In genomic region chr13:103140051-103140450, GRCm38 (mm10) we compare ENCODE assay signal across 26 mouse cellular contexts.
DNase-seq lines count a peak whose midpoint lies in the region; ATAC-seq and TF ChIP-seq lines count a peak whose summit lies in the region.
"Had no signal": no experiment of that assay in that cellular context is flagged by ENCODE, and none has a peak within 500 bp of the region (broad histone marks: within the 10 kb centered on the region; RNA-seq: fewer than 3 reads in every experiment).

No protein-coding gene starts in this region.

- TF ChIP-seq CTCF in midbrain, postnatal 0 days (IDR thresholded peaks at IDR 0.05) = no peak
- no peak for TF ChIP-seq CTCF in C2C12 (IDR thresholded peaks at IDR 0.05; ENCODE audit: control insufficient read depth, insufficient read depth, insufficient read length)
- TF ChIP-seq CTCF in gastrocnemius, adult 2 months (IDR thresholded peaks at IDR 0.05) = no peak

- H3K4me1 ChIP-seq in midbrain, embryonic 11.5 days (ENCODE audit: control insufficient read depth, insufficient read depth, low read length) = no peaks in the 10 kb centered on the region
- H3K4me1 ChIP-seq in midbrain, postnatal 0 days (ENCODE audit: insufficient read depth, low read length) = no peaks in the 10 kb centered on the region
- H3K4me1 ChIP-seq: embryonic facial prominence, embryonic 13.5 days; embryonic facial prominence, embryonic 15.5 days; forebrain, embryonic 12.5 days had no signal

- no peaks in the 10 kb centered on the region for H3K9me3 ChIP-seq in midbrain, embryonic 11.5 days (ENCODE audit: control insufficient read depth, low read length)
- no peaks in the 10 kb centered on the region for H3K9me3 ChIP-seq in midbrain, postnatal 0 days (ENCODE audit: low read length)
- H3K9me3 ChIP-seq: embryonic facial prominence, embryonic 15.5 days; forebrain, embryonic 10.5 days; forebrain, embryonic 12.5 days had no signal

- no peaks in the 10 kb centered on the region for H3K79me3 ChIP-seq in C2C12 (ENCODE audit: low read depth)

- H3K9ac ChIP-seq in midbrain, embryonic 11.5 days (ENCODE audit: low read length) = no peak overlapping the region
- H3K9ac ChIP-seq in midbrain, postnatal 0 days (replicated peaks; ENCODE audit: low read length, poor library complexity, severe bottlenecking) = no peak overlapping the region
- H3K9ac ChIP-seq: embryonic facial prominence, embryonic 13.5 days; embryonic facial prominence, embryonic 15.5 days; forebrain, embryonic 12.5 days had no signal

- H3K4me2 ChIP-seq in midbrain, embryonic 11.5 days = no peak overlapping the region
- no peak overlapping the region for H3K4me2 ChIP-seq in midbrain, postnatal 0 days (ENCODE audit: low read depth, low read length, poor library complexity, severe bottlenecking)
- H3K4me2 ChIP-seq: embryonic facial prominence, embryonic 13.5 days; embryonic facial prominence, embryonic 15.5 days; forebrain, embryonic 12.5 days had no signal

- H3K27ac ChIP-seq in midbrain, embryonic 11.5 days (ENCODE audit: low read depth, low read length) = no peak overlapping the region
- H3K27ac ChIP-seq in midbrain, postnatal 0 days (ENCODE audit: low read depth, low read length) = no peak overlapping the region
- no peak overlapping the region for H3K27ac ChIP-seq in gastrocnemius, adult 2 months
- H3K27ac ChIP-seq: embryonic facial prominence, embryonic 13.5 days; embryonic facial prominence, embryonic 15.5 days; forebrain, embryonic 10.5 days; forebrain, embryonic 12.5 days had no signal

- no peak overlapping the region for H3ac ChIP-seq in C2C12 (ENCODE audit: control insufficient read depth, insufficient read length, low read depth)

- intact Hi-C loops in gastrocnemius, adult 2 months (cut with DNase I) = no loop called here

- no peaks in the 10 kb centered on the region for H3K36me3 ChIP-seq in midbrain, embryonic 11.5 days (ENCODE audit: control insufficient read depth, insufficient read depth, low read length)
- no peaks in the 10 kb centered on the region for H3K36me3 ChIP-seq in midbrain, postnatal 0 days (ENCODE audit: insufficient read depth, low read length)
- H3K36me3 ChIP-seq in C2C12 (ENCODE audit: control insufficient read depth, insufficient read depth) = no peaks in the 10 kb centered on the region
- H3K36me3 ChIP-seq: embryonic facial prominence, embryonic 13.5 days; embryonic facial prominence, embryonic 15.5 days; forebrain, embryonic 10.5 days; forebrain, embryonic 12.5 days had no signal

- H3K4me3 ChIP-seq in midbrain, embryonic 11.5 days (ENCODE audit: low read depth, low read length) = no peak overlapping the region
- no peak overlapping the region for H3K4me3 ChIP-seq in midbrain, postnatal 0 days (ENCODE audit: low read depth, low read length)
- no peak overlapping the region for H3K4me3 ChIP-seq in C2C12 (ENCODE audit: insufficient read depth, poor library complexity, severe bottlenecking)
- no peak overlapping the region for H3K4me3 ChIP-seq in gastrocnemius, adult 2 months
- H3K4me3 ChIP-seq: embryonic facial prominence, embryonic 13.5 days; embryonic facial prominence, embryonic 15.5 days; erythroblast, embryonic 14.5 days; forebrain, embryonic 10.5 days; forebrain, embryonic 12.5 days had no signal

- ATAC-seq in midbrain, embryonic 11.5 days (ENCODE audit: low FRiP score) = no peak
- ATAC-seq in midbrain, postnatal 0 days (ENCODE audit: low FRiP score) = no peak
- ATAC-seq: forebrain, embryonic 14.5 days; forebrain, embryonic 16.5 days had no signal

- no peaks in the 10 kb centered on the region for H3K27me3 ChIP-seq in midbrain, embryonic 11.5 days (ENCODE audit: control insufficient read depth, insufficient read depth, low read length)
- H3K27me3 ChIP-seq in midbrain, postnatal 0 days (ENCODE audit: insufficient read depth, low read length) = no peaks in the 10 kb centered on the region
- H3K27me3 ChIP-seq in C2C12 (ENCODE audit: control insufficient read depth, insufficient read depth, insufficient read length) = no peaks in the 10 kb centered on the region
- H3K27me3 ChIP-seq: embryonic facial prominence, embryonic 13.5 days; embryonic facial prominence, embryonic 15.5 days; forebrain, embryonic 12.5 days had no signal

- H3K79me2 ChIP-seq in C2C12 (ENCODE audit: control insufficient read depth, insufficient read depth) = no peaks in the 10 kb centered on the region

- peak; percentile 55 for DNase-seq in heart, adult 11 months
- no peak for DNase-seq in heart, adult 9 months (ENCODE audit: low spot score in 2 of 2)
- peak; percentile 44 for DNase-seq in midbrain, embryonic 11.5 days (ENCODE audit: low spot score, missing footprints)
- DNase-seq in midbrain, postnatal 0 days (ENCODE audit: low spot score) = no peak
- peak; percentile 54 for DNase-seq in 3134 (ENCODE audit: extremely low read depth, insufficient read length, low spot score)
- no peak for DNase-seq in layer of hippocampus, adult 8-10 months (ENCODE audit: low spot score in 2 of 2)
- DNase-seq in gastrocnemius, adult 2 months = no peak
- DNase-seq: adrenal gland, adult 2 months; adrenal gland, postnatal 10 days; adrenal gland, postnatal 25 days; B cell, adult 2 months; cerebellum, adult 11 months; cerebellum, adult 18-20 months; cerebellum, adult 8-10 months; cerebellum, adult 9-11 months; cerebellum, postnatal 14 days; cerebellum, postnatal 36 days; embryo, embryonic 11 days had no signal

- WGBS in midbrain, embryonic 11.5 days = 88% methylated on average over 13 of the region's 13 CpGs
- 92% methylated on average over 13 of the region's 13 CpGs for WGBS in midbrain, postnatal 0 days

TF ChIP-seq in C2C12, 6 proteins besides CTCF, POLR2A, EP300 and RAD21:
- peak; percentile 18 for TF ChIP-seq CEBPB (IDR thresholded peaks at IDR 0.05; ENCODE audit: low read depth)
- no peak for TF ChIP-seq MAX (IDR thresholded peaks at IDR 0.05)

Comparison
In these comparisons a context has a peak if more than half of its experiments do, and no peak if none do; other contexts are left out.
1. DNase-seq: peak in heart, adult 11 months (single experiment), midbrain, embryonic 11.5 days (single experiment) and 3134 (single experiment); none in heart, adult 9 months (0 of 2), midbrain, postnatal 0 days (single experiment), layer of hippocampus, adult 8-10 months (0 of 2) and gastrocnemius, adult 2 months (single experiment).